Mouse (Mus musculus) stomach, postnatal 0 days (tissue): ENCODE measurements around the gene Rgs8. TPM values are rescaled to one million over a fixed set of nuclear protein-coding genes. Genes with fewer than 3 reads are reported as not detected.

Experiments used
- ATAC-seq: fragments of 200-750 bp; cut with Nextera tagmentation; 2 replicates; pipeline ENCODE4 v1.8.0; 2017; ENCODE audit not compliant: low FRiP score, low TSS enrichment
- DNase-seq: peaks from one replicate; pipeline ENCODE4 v3.0.0-alpha.2; 2016; ENCODE audit warnings: low spot score
- H3K27ac ChIP-seq: fragments of 300-500 bp; sonication (generic); replicated peaks from 2 replicates; pipeline ENCODE4 v1.5.1; 2014; ENCODE audit warnings: mild to moderate bottlenecking, control low read depth
- H3K27me3 ChIP-seq: fragments of 300-500 bp; sonication (generic); 2 replicates; pipeline ENCODE4 v1.6.1; 2014; ENCODE audit warnings: low read length; ENCODE audit not compliant: control insufficient read depth, insufficient read depth
- H3K36me3 ChIP-seq: fragments of 300-500 bp; sonication (generic); 2 replicates; pipeline ENCODE4 v1.6.1; 2014; ENCODE audit warnings: low read length, mixed read lengths; ENCODE audit not compliant: control insufficient read depth, insufficient read depth
- H3K4me1 ChIP-seq: fragments of 300-500 bp; sonication (generic); replicated peaks from 2 replicates; pipeline ENCODE4 v1.6.1; 2014; ENCODE audit warnings: antibody characterized with exemption; ENCODE audit not compliant: control insufficient read depth, insufficient read depth
- H3K4me2 ChIP-seq: fragments of 300-500 bp; sonication (generic); replicated peaks from 2 replicates; pipeline ENCODE4 v1.6.1; 2014; ENCODE audit warnings: low read depth, mild to moderate bottlenecking, control low read depth, moderate library complexity
- H3K4me3 ChIP-seq: fragments of 300-500 bp; sonication (generic); 2 replicates; pipeline ENCODE4 v1.5.1; 2014; ENCODE audit warnings: low read depth, low read length, control low read depth
- H3K9ac ChIP-seq: fragments of 300-500 bp; sonication (generic); 2 replicates; pipeline ENCODE4 v1.6.1; 2014; ENCODE audit warnings: mild to moderate bottlenecking, low read length, control low read depth, mixed read lengths
- H3K9me3 ChIP-seq: fragments of 300-500 bp; sonication (generic); 2 replicates; pipeline ENCODE4 v1.6.1; 2016; ENCODE audit warnings: low read length; ENCODE audit not compliant: control insufficient read depth
- CTCF ChIP-seq: IDR thresholded peaks from 2 replicates; pipeline ENCODE4 v1.5.1; 2016; ENCODE audit warnings: antibody characterized with exemption, low read depth, mild to moderate bottlenecking, moderate library complexity
- EP300 ChIP-seq: optimal IDR thresholded peaks from 2 replicates; pipeline ENCODE3; 2016; ENCODE audit warnings: antibody characterized with exemption
- WGBS: fragments of 180-500 bp; shearing (Covaris S2); extraction: QIAGEN DNeasy Blood & Tissue Kit; methylation state at CpG from one replicate; pipeline ENCODE4 v1.1.7; 2014; 5-methylcytosine and 5-hydroxymethylcytosine counted together
- polyA plus RNA-seq: library from polyadenylated mRNA; unstranded; fragments of >200 nt; fragmentation: Nextera tagmentation; extraction: Ambion mirVana; gene quantifications from 2 replicates; pipeline ENCODE4 v1.2.1, GENCODE M21; 2015

The Rgs8 gene
- polyA plus RNA-seq, 1 experiment from 2014 or later: 0.16 TPM

GRCm38 (mm10) chr1:153669086-153669485, 16.3 kb downstream of the Rgs8 start:
- Histone ChIP-seq H3K9me3 (no peaks in the 10 kb centered on the region), H3K4me3 (no peak overlapping the region), H3K27me3 (no peaks in the 10 kb centered on the region), H3K4me1 (no peaks in the 10 kb centered on the region), H3K27ac (no peak overlapping the region), H3K36me3 (no peaks in the 10 kb centered on the region), H3K9ac (no peak overlapping the region), H3K4me2 (no peak overlapping the region)
- TF ChIP-seq CTCF (no peak), EP300 (no peak)
- peak; percentile 24 for DNase-seq
- no peak for ATAC-seq
- 18% methylated on average over 7 of the region's 7 CpGs for whole genome bisulfite sequencing

- no peak overlapping the region for H3K4me3 ChIP-seq
- no peak for ATAC-seq
- H3K4me2 ChIP-seq: no peak overlapping the region
- H3K4me1 ChIP-seq: no peaks in the 10 kb centered on the region
- H3K27ac ChIP-seq: no peak overlapping the region
- TF ChIP-seq EP300: no peak
- TF ChIP-seq CTCF: no peak
- no peaks in the 10 kb centered on the region for H3K36me3 ChIP-seq
- no peak for DNase-seq
- no peaks in the 10 kb centered on the region for H3K27me3 ChIP-seq
- no peaks in the 10 kb centered on the region for H3K9me3 ChIP-seq
- H3K9ac ChIP-seq: no peak overlapping the region
- 63% methylated on average over 3 of the region's 3 CpGs for WGBS
Observed at GRCm38 (mm10) chr1:153669728-153670127, 16.9 kb downstream of the Rgs8 start.

GRCm38 (mm10) chr1:153671352-153671751, 18.5 kb downstream of the Rgs8 start:
- no peak overlapping the region for H3K27ac ChIP-seq
- no peak for ATAC-seq
- H3K4me2 ChIP-seq: no peak overlapping the region
- no peaks in the 10 kb centered on the region for H3K9me3 ChIP-seq
- DNase-seq: no peak
- no peak overlapping the region for H3K4me3 ChIP-seq
- TF ChIP-seq CTCF: no peak
- TF ChIP-seq EP300: no peak
- H3K4me1 ChIP-seq: no peaks in the 10 kb centered on the region
- no peak overlapping the region for H3K9ac ChIP-seq
- H3K27me3 ChIP-seq: no peaks in the 10 kb centered on the region
- H3K36me3 ChIP-seq: no peaks in the 10 kb centered on the region
- WGBS: 87% methylated on average over 3 of the region's 3 CpGs

GRCm38 (mm10) chr1:153672698-153673097, 19.9 kb downstream of the Rgs8 start:
- no peaks in the 10 kb centered on the region for H3K27me3 ChIP-seq
- ATAC-seq (no peak), DNase-seq (no peak)
- H3K36me3 ChIP-seq: no peaks in the 10 kb centered on the region
- no peaks in the 10 kb centered on the region for H3K4me1 ChIP-seq
- no peak overlapping the region for H3K9ac ChIP-seq
- TF ChIP-seq EP300 (no peak), CTCF (no peak)
- 55% methylated on average over 9 of the region's 9 CpGs for WGBS
- no peak overlapping the region for H3K4me2 ChIP-seq
- no peak overlapping the region for H3K27ac ChIP-seq
- H3K9me3 ChIP-seq: no peaks in the 10 kb centered on the region
- no peak overlapping the region for H3K4me3 ChIP-seq

- DNase-seq (no peak), ATAC-seq (no peak)
- Histone ChIP-seq H3K4me2 (no peak overlapping the region), H3K9ac (no peak overlapping the region), H3K36me3 (no peaks in the 10 kb centered on the region), H3K9me3 (no peaks in the 10 kb centered on the region), H3K27me3 (no peaks in the 10 kb centered on the region), H3K4me1 (no peaks in the 10 kb centered on the region), H3K27ac (no peak overlapping the region), H3K4me3 (no peak overlapping the region)
- TF ChIP-seq CTCF (no peak), EP300 (no peak)
- WGBS: 78% methylated on average over 12 of the region's 12 CpGs
Observed at GRCm38 (mm10) chr1:153673900-153674299, 21.1 kb downstream of the Rgs8 start.

GRCm38 (mm10) chr1:153675591-153675990, 22.8 kb downstream of the Rgs8 start:
- Histone ChIP-seq H3K4me3 (no peak overlapping the region), H3K9ac (no peak overlapping the region), H3K9me3 (no peaks in the 10 kb centered on the region), H3K4me2 (no peak overlapping the region), H3K4me1 (no peaks in the 10 kb centered on the region), H3K27ac (no peak overlapping the region), H3K27me3 (no peaks in the 10 kb centered on the region), H3K36me3 (no peaks in the 10 kb centered on the region)
- peak; percentile 40 for TF ChIP-seq CTCF
- no peak for TF ChIP-seq EP300
- 70% methylated on average over 4 of the region's 4 CpGs for WGBS
- DNase-seq: no peak
- no peak for ATAC-seq
